ENCODE assay signal across 15 mouse cellular contexts in genomic region chr15:100623754-100624153, GRCm38 (mm10).
"Had no signal": no experiment of that assay in that cellular context is flagged by ENCODE, and none has a peak within 500 bp of the region (broad histone marks: within the 10 kb centered on the region; RNA-seq: fewer than 3 reads in every experiment).

No protein-coding gene starts in this region.

- H3K4me2 ChIP-seq: neural tube, embryonic 15.5 days; stomach, embryonic 15.5 days had no signal

- H3K4me3 ChIP-seq: neural tube, embryonic 15.5 days; stomach, embryonic 15.5 days had no signal

- H3K9ac ChIP-seq: neural tube, embryonic 15.5 days; stomach, embryonic 15.5 days had no signal

- H3K9me3 ChIP-seq: neural tube, embryonic 15.5 days; stomach, embryonic 15.5 days had no signal

- DNase-seq: retina, postnatal 1 day; right cerebral cortex, adult 18-20 months; right cerebral cortex, postnatal 14 days; right cerebral cortex, postnatal 25 days; right cerebral cortex, postnatal 4 days; spleen, adult 18-20 months; thymus, adult 18-20 months; thymus, adult 2 months; thymus, postnatal 14 days; thymus, postnatal 25 days; thymus, postnatal 36 days; thymus, postnatal 4 days had no signal

- H3K27me3 ChIP-seq: neural tube, embryonic 15.5 days; stomach, embryonic 15.5 days had no signal

- H3K27ac ChIP-seq: neural tube, embryonic 15.5 days; stomach, embryonic 15.5 days; stomach, postnatal 0 days had no signal
